Mouse (Mus musculus) left cerebral cortex, postnatal 10 days (tissue): ENCODE measurements around the gene Dip2b. TPM values are rescaled to one million over a fixed set of nuclear protein-coding genes. Genes with fewer than 3 reads are reported as not detected.

Source experiments
- DNase-seq, 2 experiments: peaks; one replicate each; pipeline ENCODE4 v3.0.0; 2021 to 2022; ENCODE audit warnings: low spot score in 2 of 2, mixed read lengths in 1 of 2; ENCODE audit errors: extremely low spot score in 1 of 2
- intact Hi-C: fragments of 180-260 bp; cut with DNase I; formaldehyde crosslinking; loops from one replicate; pipeline ENCODE4 v1.15.1; 2025
- total RNA-seq, 2 experiments: library from RNA; stranded (reverse); gene quantifications; 2 replicates each; pipeline ENCODE4 v1.2.3; 2021

Dip2b gene
- total RNA-seq, 2 experiments from 2014 or later, result 58.0 to 61.8 TPM

DNA sequence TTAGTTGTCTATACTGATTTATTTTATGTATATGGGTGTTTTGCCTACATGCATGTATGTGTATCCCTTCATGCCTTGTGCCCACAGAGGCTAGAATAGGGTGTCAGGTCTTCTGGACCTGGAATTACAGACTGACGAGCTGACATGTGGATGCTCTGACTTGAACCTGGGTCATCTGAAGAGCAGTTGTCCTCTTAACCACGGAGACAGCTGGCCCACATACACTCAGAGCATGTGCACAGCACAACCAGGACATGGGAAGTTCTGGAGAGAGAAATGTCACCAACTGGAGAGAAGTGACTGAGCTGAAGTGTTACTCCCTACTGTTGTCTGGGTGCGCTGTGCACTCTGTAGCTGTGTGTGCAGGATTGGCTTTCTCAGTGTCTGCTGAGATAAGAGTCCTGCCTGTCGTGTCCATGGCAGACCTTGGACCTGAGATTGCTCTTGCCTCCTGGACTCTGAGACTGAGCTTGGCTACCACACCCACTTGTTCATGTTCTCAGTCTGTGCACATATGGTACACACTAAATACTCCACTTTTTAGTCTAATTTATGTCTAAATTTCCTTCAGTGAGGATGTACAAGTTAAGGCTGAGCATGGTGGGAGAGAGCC lies 117.7 kb downstream of the Dip2b start:
- DNase-seq, result no peak
- intact Hi-C loops, result no loop called here

DNA sequence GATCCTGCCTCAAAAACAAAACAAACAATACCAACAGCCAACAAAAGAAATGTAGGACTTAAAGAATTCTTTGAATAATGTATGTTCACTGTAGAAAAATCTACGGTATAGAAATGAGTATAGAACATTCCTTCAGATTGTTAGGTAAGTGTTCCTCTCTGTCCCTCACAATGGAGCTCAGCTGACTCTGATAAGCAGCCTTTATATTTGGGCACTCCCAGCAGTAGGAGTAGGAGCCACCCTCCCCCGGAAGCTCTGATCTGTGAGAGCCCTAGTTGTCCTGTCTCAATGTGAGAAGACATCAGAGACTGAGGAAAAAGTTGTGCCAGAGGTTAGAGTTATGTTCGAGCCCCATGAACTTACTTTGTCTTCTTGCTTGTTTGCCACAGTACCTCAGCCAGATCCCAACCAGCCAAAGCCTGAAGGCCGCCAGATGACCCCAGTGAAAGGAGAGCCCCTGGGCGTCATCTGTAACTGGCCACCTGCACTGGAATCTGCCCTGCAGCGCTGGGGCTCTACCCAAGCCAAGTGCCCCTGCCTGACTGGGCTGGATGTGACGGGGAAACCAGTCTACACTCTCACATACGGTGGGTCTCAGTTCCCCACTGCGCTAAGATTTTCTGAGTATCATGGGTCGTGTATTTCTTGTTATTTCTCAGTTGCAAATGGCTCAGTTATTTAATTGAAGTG lies 118.5 kb downstream of the Dip2b start:
- intact Hi-C loops, result no loop called here
- no peak for DNase-seq

DNA sequence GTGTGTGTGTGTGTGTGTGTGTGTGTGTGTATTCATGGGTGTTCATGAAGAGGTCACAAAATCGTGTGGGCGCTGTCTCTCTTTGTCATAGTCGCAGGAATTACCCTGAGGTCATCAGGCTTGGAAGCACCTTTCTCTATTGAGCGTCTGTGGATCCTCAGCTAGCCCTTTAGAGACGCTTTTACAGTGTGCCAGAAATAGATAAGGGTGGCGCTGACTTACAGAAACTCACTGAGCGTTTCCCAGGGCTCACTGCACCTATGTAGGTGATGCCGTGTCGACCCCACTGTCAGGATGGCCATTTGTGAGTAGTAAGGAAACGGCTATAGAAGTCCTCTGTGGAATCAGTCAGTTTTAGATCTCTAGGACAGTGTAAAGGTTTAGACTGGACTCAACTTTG lies 120.5 kb downstream of the Dip2b start:
- intact Hi-C loops, result no loop called here
- DNase-seq, result no peak

DNA sequence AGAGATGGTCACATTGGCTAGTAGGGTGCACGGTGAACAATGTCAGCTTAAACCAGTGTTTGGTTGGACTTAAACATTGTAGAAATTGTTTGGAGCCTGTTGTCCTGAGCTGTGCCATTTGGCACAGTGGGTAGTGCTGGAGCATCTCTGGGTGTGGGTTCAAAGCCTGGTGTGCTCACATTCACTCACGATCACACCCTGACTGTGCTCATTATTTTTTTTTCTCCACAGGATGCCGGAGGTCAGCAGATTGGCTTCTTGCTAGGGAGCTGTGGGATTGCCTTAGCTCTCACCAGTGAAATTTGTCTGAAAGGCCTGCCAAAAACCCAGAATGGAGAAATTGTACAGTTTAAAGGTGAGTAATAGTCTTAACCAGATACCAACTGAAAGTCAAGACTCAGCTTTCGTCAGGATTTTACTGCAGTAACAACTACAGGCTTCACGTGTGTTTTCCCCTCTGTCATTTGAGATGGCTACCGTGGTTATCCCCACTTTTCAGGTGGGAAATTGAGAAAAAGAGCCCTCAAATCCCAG lies 123.3 kb downstream of the Dip2b start:
- intact Hi-C loops, result no loop called here
- no peak for DNase-seq

DNA sequence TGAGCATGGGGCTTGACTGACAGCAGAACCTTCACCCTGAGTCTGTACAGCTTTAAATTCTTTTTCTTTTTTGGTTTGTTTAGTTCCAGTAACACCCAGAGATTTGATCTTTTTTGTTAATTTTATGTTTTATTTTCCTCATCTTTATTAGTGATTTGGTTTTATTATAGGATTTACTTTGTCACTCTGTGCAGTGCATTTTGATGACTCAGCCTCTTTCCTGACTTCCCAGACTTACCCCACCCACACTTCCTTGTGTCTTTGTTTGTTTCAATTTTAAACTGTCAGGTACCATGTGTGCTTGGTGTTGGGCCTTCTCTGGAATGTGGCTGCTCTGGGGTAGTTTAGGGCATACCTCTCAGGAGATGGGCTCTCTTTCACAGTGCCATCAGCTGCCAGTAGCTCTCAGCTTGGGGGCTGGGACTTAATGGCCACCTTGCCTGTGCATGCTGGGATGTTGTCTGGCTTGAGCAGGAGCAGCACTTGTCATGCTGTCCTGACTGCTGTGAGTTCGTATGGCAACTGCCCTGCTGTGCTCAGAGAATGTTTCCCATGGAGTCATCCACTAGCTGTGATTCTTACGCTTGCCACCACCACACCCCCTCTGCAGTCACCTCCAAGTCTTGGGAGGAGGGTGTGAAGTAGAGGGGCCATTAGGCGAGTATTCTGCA lies 125.1 kb downstream of the Dip2b start:
- DNase-seq, result no peak
- intact Hi-C loops, result no loop called here

DNA sequence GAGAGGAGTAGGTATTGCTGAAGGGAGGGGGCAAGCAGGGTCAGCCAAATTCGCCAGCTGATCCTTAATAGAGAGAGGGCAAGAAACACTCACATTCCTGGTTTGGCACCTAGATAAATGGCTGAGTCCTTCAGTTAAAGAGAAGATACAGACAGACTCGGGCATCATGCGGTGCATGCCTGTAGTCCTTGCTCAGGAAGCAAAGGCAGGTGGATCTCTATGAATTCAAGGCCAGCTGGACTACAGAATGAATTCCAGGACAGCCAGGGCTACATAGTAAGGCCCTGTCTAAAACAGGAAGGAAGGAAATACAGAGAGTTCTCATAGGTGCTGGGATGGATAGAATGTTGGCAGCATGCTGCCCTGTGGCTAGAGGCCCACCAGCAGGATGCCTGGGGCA lies 128.0 kb downstream of the Dip2b start:
- no peak for DNase-seq
- intact Hi-C loops, result no loop called here

DNA sequence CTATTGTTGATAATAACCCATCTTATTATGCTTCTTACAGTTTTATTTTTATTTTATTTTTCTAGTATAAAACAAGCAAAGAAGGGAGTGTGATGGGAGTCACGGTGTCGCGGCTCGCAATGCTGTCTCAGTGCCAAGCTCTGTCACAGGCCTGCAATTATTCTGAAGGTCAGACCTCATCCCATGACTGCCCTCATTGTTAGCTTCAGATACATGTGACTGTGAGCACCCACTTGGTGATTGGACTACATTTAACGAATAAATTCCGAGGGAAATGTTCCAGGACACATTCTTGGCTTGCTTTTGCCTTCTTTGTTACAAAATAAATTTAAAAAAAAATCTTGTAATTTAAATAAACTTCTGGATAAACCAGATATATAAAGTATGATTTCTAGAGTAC lies 129.3 kb downstream of the Dip2b start:
- DNase-seq, result no peak
- intact Hi-C loops, result no loop called here

DNA sequence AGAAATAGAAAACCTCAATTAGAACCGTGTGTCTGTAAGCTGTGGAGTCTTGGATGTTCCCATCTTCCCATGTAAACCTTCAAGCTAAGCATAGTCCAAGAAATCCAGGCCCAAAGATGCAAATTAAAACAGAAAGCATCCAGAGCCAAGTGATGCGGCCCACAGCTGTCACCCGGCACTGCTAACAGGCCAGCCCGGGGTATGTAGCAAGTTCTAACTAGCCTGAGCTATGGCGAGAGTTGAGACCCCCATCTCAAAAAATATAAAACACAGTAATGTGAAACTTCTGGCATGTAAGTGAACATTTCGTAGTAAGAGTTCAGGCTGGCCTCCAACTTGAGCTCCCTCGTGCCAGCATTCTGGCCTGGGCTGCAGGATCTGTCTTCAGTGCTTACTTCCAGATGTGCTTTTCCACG lies 129.7 kb downstream of the Dip2b start:
- no peak for DNase-seq
- intact Hi-C loops, result no loop called here

DNA sequence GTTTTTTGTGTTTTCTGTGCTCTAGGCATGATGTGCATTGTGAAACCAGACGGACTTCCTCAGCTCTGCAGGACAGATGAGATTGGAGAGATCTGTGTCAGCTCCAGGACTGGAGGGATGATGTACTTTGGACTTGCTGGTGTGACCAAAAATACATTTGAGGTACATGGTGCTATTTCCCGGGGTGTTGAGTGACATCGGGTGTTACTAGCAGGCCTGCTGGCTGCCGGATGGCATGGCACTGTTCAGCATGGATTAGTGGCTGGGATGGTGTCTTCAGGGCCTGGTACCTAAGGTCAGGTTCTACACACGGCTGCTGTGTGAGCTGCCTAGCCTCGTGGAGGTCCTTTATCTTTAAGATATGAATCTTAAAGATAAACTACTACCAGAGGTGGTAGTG lies 136.7 kb downstream of the Dip2b start:
- intact Hi-C loops, result no loop called here
- DNase-seq, result no peak

DNA sequence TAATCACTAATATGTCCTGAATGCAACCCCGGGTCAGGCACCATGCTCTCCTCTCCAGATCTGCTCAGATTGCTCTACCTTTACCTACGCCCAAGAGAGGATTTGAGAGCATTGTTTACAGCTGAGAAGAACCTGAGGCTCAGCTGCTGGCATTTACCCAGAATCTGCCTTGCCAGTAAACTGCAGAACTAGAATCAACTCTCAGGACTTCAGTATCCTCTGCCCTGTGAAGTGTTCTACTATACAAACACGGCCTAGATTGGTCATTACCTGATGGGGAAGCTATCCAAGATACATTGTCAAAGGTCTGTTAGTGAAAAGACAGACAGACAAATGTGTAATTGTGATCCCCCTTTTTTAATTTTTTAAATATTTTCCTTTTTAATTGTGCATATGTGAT lies 138.7 kb downstream of the Dip2b start:
- intact Hi-C loops, result no loop called here
- no peak for DNase-seq

DNA sequence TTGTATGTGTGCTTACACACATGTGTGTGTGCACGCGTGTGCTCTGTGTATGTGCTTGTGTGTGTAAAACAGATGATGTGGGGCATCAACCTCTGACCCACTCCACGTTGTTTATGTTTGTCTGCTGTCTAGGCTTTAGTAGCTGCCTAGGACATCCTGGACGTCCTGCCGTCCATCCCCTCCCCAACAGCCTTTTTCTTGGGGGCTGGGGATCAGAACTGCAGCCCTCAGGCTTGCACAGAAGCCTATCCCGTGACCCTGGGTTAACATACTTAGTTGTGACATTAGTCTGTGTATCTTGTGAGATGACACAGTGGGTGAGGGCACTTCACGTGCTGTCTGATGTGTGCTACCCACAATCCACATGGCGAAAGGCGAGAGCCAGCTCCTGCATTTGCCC lies 139.1 kb downstream of the Dip2b start:
- no peak for DNase-seq
- intact Hi-C loops, result no loop called here

DNA sequence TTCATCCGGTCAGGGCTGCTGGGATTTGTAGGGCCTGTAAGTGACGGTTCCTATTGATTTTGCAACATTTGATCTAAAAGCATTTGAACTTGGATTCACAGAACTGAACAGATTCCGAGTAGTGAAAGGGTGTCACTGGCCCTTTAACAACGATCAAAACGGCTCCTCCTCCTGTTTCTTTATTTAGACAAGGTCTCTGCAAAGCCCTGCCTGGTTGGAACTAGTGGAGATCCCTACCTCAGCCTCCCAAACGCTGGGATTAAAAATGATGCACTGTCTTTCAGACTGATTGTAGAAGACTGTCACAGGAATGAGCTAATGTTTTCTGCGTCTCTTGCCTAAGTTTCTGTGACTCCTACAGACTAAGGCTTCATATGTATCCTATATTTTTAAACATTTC lies 140.0 kb downstream of the Dip2b start:
- intact Hi-C loops, result no loop called here
- no peak for DNase-seq

DNA sequence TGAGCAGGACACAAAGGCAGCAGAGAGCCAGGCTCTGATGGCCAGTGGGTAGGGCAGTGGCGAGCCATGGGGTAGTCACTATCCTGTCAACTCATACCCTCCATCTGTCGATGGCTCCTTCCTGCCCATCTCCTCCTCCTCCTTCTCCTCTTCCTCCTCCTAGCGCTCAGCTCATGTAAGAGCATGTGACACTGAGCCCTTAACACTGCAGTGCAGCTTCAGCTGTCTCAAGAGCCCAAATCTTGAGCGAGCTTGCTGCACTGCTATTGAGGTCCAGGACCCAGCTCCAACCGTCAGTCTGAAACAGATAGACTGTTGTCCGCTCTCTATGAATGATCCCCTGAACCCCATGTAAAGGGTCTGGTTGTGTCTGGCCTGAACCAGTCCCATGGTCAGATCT lies 141.2 kb downstream of the Dip2b start:
- DNase-seq, result no peak
- intact Hi-C loops, result no loop called here

DNA sequence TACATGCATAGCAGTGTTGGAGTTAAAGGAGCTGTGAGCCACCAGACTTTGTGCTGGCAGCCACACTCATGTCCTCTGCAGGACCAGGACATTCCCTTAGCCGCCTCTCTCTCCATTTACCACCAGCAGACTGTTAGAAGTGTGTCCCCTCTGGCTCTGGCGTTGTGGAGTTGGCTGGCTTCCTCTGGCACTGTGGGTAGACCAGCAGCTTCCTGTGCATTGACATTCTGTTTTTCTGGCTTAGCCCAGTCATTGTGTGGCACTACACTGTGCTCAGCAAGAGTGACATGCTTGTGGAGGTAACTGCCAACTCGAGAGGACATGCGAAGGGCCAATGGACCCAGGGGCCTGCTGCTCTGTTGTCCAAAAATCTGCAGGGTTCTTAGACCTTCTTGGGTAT lies 141.8 kb downstream of the Dip2b start:
- intact Hi-C loops, result no loop called here
- DNase-seq, result no peak

DNA sequence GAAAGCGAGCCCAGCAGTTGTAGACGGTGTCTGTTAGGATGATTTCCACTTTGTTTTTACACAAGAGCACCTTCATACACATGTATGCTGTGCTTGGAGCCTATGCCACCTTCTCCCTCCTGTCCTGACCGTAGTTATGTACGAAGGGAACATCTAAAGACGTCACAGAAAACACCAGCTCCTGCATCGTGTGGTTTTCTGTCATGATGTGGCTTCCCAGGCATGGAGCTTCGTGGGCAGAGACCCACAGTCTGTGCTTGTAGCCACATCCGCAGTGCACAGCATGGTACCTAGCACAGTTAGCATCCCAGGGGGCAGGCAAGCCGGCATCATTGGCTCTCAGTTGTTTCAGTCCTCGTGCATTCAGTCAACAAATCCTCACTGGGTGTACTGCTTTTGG lies 143.4 kb downstream of the Dip2b start:
- no peak for DNase-seq
- intact Hi-C loops, result no loop called here

DNA sequence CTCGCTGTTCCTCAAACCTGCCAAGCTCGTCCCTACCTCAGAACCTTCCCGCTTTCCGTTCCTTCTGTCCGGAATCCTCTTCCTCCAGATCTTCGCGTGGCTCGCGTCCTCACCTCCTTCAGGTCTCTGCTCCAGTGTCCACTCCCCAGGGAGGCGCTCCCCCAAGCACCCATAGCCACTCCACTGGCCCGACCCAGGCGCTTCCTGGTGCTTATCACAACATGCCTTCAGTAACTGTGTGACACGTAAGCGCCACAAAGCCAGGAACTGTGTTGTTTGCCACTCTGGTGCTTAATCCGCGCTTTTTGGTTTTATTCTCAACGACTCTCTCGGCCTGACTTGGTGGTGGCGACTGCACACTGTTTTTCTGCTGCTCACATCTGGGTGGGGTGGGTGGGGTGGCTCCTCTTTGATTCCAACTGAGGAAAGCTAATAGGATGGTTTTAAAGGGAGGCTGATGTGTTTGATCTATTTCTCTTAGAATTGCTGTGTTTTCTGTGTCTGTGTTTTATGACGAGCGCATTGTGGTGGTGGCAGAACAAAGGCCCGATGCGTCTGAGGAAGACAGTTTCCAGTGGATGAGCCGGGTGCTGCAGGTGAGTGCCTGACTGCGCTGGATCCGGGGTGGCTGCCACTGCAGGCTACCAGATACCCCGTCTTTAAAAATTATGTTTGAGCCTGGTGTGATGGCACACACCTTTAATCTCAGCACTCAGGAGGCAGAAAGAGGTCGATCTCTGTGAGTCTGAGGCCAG lies 144.2 kb downstream of the Dip2b start:
- DNase-seq, result no peak
- intact Hi-C loops, result no loop called here

DNA sequence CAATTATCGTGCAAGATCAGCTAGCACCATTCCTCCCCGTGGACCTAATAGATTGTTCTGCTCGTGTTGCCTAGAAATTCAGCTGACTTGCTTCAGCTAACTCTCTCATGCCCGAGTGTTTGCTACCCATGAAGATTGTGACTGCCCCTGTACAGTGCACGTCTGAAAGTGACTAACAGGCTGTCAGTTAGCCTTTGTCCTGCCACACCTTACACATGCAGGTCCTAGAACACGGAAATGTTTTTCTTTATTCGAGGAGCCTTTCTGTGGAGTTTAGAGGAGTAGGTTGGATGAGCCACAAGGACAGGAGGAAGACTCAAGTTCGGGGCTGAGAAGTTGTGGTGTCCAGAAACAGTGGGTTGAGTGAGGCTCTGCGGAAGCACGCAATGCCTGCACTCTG lies 145.0 kb downstream of the Dip2b start:
- no peak for DNase-seq
- intact Hi-C loops, result no loop called here

DNA sequence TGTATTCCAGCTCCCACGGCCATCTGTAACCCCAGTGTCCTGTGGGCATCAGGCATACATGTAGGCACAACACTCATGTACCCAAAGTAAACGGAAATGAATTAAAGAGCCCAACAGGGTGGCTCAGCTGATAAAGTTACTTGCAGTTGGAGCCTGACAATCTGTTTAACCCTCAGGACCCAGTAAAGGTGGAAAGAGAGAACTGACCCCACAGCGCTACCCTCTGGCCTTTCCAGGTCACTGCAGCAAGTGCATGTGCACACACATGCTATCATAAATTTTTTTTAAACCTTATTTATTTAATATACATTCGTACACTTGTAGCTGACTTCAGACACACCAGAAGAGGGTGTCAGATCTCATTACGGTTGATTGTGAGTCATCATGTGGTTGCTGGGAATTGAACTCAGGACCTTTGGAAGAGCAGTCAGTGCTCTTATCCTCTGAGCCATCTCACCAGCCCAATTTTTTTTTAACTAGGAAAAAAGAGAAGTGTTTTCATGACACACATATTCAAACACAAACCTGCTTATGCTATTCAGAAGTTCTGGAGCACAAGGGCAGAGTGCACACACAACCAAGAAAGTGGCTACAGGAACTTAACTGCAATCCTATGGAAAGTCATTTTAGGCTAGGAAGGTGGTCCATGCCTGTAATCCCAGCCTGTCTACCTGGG lies 146.5 kb downstream of the Dip2b start:
- intact Hi-C loops, result no loop called here
- no peak for DNase-seq

DNA sequence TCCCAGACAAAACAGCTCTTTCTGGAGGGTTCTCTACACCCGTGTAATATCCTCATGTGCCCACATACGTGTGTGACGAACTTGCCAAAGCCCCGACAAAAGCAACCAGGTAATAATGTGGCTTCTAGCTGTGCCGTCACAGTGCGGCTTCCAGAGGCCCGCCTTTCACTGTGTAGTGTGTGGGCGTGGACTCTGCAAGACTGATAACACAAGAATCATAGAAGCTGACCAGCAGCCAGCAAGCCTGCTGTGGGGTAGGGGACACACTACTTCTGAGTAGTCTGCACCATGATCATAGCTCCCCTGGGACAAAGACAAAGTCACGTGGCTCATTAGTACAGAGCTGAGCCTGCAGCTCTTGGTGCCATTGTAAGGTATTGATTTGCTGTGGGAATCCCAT lies 147.8 kb downstream of the Dip2b start:
- intact Hi-C loops, result no loop called here

More for the DNA sequence above, 147.8 kb downstream of the Dip2b start:
- no peak for DNase-seq
